Mouse (Mus musculus) liver, adult 2 months (tissue): Measurements from ENCODE around the gene Igsf3.

Experiments
- CTCF ChIP-seq: fragments of 200-500 bp; IDR thresholded peaks from 2 replicates; pipeline ENCODE4 v1.5.1; 2011; ENCODE audit warnings: low read depth, low read length, control low read depth
- POLR2A ChIP-seq: fragments of 200-500 bp; IDR thresholded peaks from 2 replicates; pipeline ENCODE4 v1.6.1; 2011; ENCODE audit warnings: low read length, control low read depth; ENCODE audit not compliant: insufficient read depth; ENCODE audit errors: extremely low read depth

DNA sequence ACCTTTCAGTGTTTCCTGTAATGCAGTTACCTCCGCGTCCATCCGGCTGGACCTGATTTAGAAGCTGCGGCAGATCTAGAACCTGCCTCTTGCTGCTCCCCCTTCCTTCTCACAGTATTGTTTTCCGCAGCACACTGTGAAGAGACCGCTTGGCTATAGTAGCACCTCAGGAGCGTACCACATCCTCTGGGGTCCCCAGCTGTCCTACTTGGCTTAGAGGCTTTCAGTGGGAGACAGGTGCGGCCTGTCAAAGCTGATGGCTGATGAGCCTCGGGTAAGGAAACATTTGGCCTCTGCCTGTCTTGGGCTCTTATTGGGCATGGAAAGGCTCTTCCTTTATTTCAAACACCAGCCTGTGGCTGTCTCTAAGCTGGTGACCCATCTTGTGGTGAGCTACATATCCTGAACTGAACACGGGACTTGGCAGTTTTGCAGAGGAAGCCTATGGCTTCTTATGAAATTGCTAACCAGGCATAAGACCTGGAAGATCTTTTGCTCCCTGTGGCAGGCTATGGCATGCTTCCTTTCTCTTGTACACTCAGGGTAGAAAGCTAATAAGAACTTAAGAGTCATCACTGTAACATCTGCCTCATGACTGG, 120.6 kb downstream of the Igsf3 start:
- TF ChIP-seq CTCF (no peak), POLR2A (no peak)
